Mouse (Mus musculus) liver, postnatal 0 days (tissue): ENCODE data around the gene Ankmy1. TPM values are rescaled to one million over a fixed set of nuclear protein-coding genes. Genes with fewer than 3 reads are reported as not detected.
A peak's percentile ranks its signal among the peaks of the same experiment; 100 is the strongest.

Source experiments
- ATAC-seq: fragments of 200-750 bp; cut with Nextera tagmentation; 2 replicates; pipeline ENCODE4 v1.8.0; 2017; ENCODE audit warnings: mild to moderate bottlenecking, moderate library complexity
- DNase-seq: peaks from one replicate; pipeline ENCODE4 v3.0.0-alpha.2; 2016
- H3K27ac ChIP-seq: fragments of 300-500 bp; sonication (generic); 2 replicates; pipeline ENCODE4 v1.5.1; 2014; ENCODE audit warnings: antibody characterized with exemption, moderate library complexity, mild to moderate bottlenecking, low read depth
- H3K27me3 ChIP-seq: fragments of 300-500 bp; sonication (generic); 2 replicates; pipeline ENCODE4 v1.6.1; 2014; ENCODE audit warnings: low read length, control low read depth, mixed read lengths; ENCODE audit not compliant: insufficient read depth
- H3K36me3 ChIP-seq: fragments of 300-500 bp; sonication (generic); replicated peaks from 2 replicates; pipeline ENCODE4 v1.6.1; 2014; ENCODE audit warnings: mild to moderate bottlenecking, control low read depth, low read length, moderate library complexity, mixed read lengths; ENCODE audit not compliant: insufficient read depth
- H3K4me1 ChIP-seq: fragments of 300-500 bp; sonication (generic); 2 replicates; pipeline ENCODE4 v1.6.1; 2014; ENCODE audit warnings: antibody characterized with exemption, mild to moderate bottlenecking, control low read depth; ENCODE audit not compliant: insufficient read depth
- H3K4me2 ChIP-seq: fragments of 300-500 bp; sonication (generic); 2 replicates; pipeline ENCODE4 v1.6.1; 2014; ENCODE audit warnings: low read depth, mild to moderate bottlenecking, low read length, moderate library complexity, mixed read lengths
- H3K4me3 ChIP-seq: fragments of 300-500 bp; sonication (generic); 2 replicates; pipeline ENCODE4 v1.5.1; 2014; ENCODE audit warnings: low read depth, low read length
- H3K9ac ChIP-seq: fragments of 300-500 bp; sonication (generic); replicated peaks from 2 replicates; pipeline ENCODE4 v1.6.1; 2014; ENCODE audit warnings: mild to moderate bottlenecking, moderate library complexity
- H3K9me3 ChIP-seq: fragments of 300-500 bp; sonication (generic); 2 replicates; pipeline ENCODE4 v1.6.1; 2016; ENCODE audit warnings: mild to moderate bottlenecking, control low read depth, low read length, mixed read lengths
- CTCF ChIP-seq: sonication (generic); IDR thresholded peaks from 2 replicates; pipeline ENCODE4 v1.5.1; 2016; ENCODE audit warnings: antibody characterized with exemption, low read depth
- EP300 ChIP-seq: IDR thresholded peaks from 2 replicates; pipeline ENCODE4 v1.6.1; 2016; ENCODE audit warnings: antibody characterized with exemption, low read depth, mild to moderate bottlenecking
- WGBS: fragments of 180-500 bp; shearing (Covaris S2); extraction: QIAGEN DNeasy Blood & Tissue Kit; methylation state at CpG from one replicate; pipeline ENCODE4 v1.1.7; 2014; ENCODE audit not compliant: insufficient replicate concordance; 5-methylcytosine and 5-hydroxymethylcytosine counted together
- polyA plus RNA-seq: library from polyadenylated mRNA; unstranded; fragments of >200 nt; fragmentation: Nextera tagmentation; extraction: Ambion mirVana; gene quantifications from 2 replicates; pipeline ENCODE4 v1.2.1, GENCODE M21; 2015

The Ankmy1 gene
- 0.05 TPM in 1 of 2 replicates, not detected in the other for polyA plus RNA-seq

DNA sequence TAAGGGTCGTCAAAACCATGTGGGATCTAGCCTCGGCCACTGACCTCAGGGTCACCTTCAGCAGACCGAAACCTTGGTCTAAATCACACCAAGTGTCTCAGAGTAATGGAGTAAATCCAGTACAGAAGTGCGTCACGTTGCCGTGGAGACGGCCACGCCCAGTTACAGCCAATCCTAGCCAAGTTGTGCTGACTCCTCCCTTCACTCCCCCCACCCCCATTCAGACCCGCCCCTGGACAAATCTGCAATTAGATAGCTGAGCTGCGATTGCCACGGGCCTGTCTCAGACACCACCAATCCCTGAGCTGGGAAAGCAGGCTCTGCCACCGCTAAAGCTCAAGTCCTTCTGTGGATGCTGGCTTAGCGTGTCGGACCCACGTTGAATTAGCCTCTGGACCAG is at the start of gene Ankmy1:
Gene Ankmy1 (minus strand): TSS at position 121 of the 400 bp plus-strand sequence.
- WGBS, result 3% methylated on average over 15 of the region's 15 CpGs
- DNase-seq, result peak; percentile 80
- Histone ChIP-seq H3K27ac (no peak within 1 kb of the TSS), H3K4me2 (peak within 1 kb of the TSS; percentile 27; the same call in 1 of the 2 replicates), H3K9ac (0 out of 2 replicates have a peak within 1 kb of the TSS, but pooled peaks have one; percentile 13), H3K36me3 (peaks cover 3% of the 10 kb centered on the region; the same call in 1 of the 2 replicates), H3K27me3 (no peaks in the 10 kb centered on the region; the same call in 1 of the 2 replicates), H3K4me1 (peaks cover 21% of the 10 kb centered on the region), H3K4me3 (0 out of 2 replicates have a peak within 1 kb of the TSS, but pooled peaks have one; percentile 2), H3K9me3 (no peaks in the 10 kb centered on the region)
- no peak for ATAC-seq
- no peak for TF ChIP-seq EP300
- no peak for TF ChIP-seq CTCF

DNA sequence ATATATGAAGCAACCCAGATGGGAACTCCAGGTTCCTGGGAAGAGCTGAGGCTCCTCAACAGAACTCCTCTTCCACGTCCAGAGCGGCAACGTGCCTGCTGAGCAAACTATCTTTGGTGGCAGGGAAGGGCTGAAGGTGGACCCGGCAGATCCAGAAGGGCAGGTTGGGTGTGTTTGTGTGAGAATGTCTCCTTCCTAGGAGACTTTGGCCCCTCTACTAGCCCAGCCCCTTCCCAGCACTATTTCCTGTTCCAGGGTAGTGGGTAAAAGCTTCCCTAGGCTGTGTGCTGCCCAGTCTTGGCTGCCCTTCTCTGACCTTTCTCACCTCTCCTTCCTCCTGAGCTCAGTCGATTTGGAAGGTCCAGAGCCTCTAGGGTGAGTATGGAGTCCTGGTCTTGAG is 47.9 kb upstream of the Ankmy1 start, which contains the start of gene Gpr35:
Gene Gpr35 (plus strand): TSS at position 259 of the 400 bp plus-strand sequence.
- Histone ChIP-seq H3K27ac (no peak within 1 kb of the TSS), H3K9me3 (no peaks in the 10 kb centered on the region), H3K27me3 (no peaks in the 10 kb centered on the region), H3K4me3 (no peak within 1 kb of the TSS), H3K36me3 (peaks cover 27% of the 10 kb centered on the region), H3K4me1 (no peaks in the 10 kb centered on the region), H3K9ac (no peak within 1 kb of the TSS), H3K4me2 (no peak within 1 kb of the TSS)
- no peak for ATAC-seq
- 66% methylated on average over 5 of the region's 5 CpGs for WGBS
- no peak for TF ChIP-seq CTCF
- no peak for DNase-seq

- Histone ChIP-seq H3K9me3 (no peaks in the 10 kb centered on the region), H3K27me3 (no peaks in the 10 kb centered on the region), H3K4me1 (no peaks in the 10 kb centered on the region), H3K27ac (no peak overlapping the region), H3K9ac (no peak overlapping the region), H3K4me3 (no peak overlapping the region), H3K36me3 (peaks cover 35% of the 10 kb centered on the region), H3K4me2 (no peak overlapping the region)
- ATAC-seq, result peak; percentile 21; the same call in 1 of the 2 replicates
- no peak for TF ChIP-seq EP300
- peak; percentile 73 for TF ChIP-seq CTCF
- WGBS, result 60% methylated on average over 6 of the region's 6 CpGs
- DNase-seq, result peak; percentile 52
These were observed 46.7 kb upstream of the Ankmy1 start for GRCm38 (mm10) chr1:92949426-92949825.

GRCm38 (mm10) chr1:92947966-92948365 is 45.3 kb upstream of the Ankmy1 start:
- H3K4me3 ChIP-seq, result no peak overlapping the region
- no peaks in the 10 kb centered on the region; the same call in 1 of the 2 replicates for H3K4me1 ChIP-seq
- H3K27me3 ChIP-seq, result no peaks in the 10 kb centered on the region
- 94% methylated on average over 3 of the region's 3 CpGs for WGBS
- ATAC-seq (no peak), DNase-seq (no peak)
- peaks cover 42% of the 10 kb centered on the region for H3K36me3 ChIP-seq
- no peak overlapping the region for H3K9ac ChIP-seq
- H3K27ac ChIP-seq, result no peak overlapping the region
- TF ChIP-seq CTCF (no peak), EP300 (no peak)
- no peaks in the 10 kb centered on the region for H3K9me3 ChIP-seq
- no peak overlapping the region for H3K4me2 ChIP-seq

GRCm38 (mm10) chr1:92943219-92943989 is 40.7 kb upstream of the Ankmy1 start:
- peaks cover 77% of the 10 kb centered on the region for H3K36me3 ChIP-seq

DNA sequence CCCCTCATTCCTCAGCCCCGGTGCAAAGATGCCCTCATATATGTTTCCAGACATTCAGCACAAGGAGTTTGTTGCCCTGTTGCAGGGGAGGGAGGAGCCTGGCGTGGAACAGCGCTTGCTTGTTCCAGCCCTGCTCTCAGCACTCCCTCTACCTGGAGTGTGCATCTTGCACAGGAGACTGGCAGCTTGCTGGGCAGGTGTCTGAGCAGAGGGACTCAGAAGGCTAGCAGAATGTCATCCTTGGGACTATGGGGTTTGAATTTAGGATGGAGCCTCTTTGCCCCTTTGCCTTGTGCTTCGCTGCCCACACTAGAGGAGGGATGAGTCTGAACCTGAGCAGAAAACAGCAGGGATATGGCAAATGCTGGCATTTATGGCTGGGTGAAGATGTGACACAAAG is 37.0 kb upstream of the Ankmy1 start:
- TF ChIP-seq CTCF (no peak), EP300 (no peak)
- 83% methylated on average over 4 of the region's 4 CpGs for WGBS
- Histone ChIP-seq H3K27me3 (no peaks in the 10 kb centered on the region), H3K27ac (no peak overlapping the region), H3K9ac (no peak overlapping the region), H3K4me1 (peaks cover 16% of the 10 kb centered on the region), H3K9me3 (no peaks in the 10 kb centered on the region), H3K4me3 (no peak overlapping the region), H3K36me3 (peaks cover 48% of the 10 kb centered on the region), H3K4me2 (no peak overlapping the region)
- no peak for ATAC-seq
- no peak for DNase-seq

More at GRCm38 (mm10) chr1:92943219-92943989, 40.7 kb upstream of the Ankmy1 start:
- Histone ChIP-seq H3K9ac (no peak overlapping the region), H3K27ac (no peak overlapping the region), H3K4me2 (no peak overlapping the region), H3K4me3 (no peak overlapping the region), H3K27me3 (no peaks in the 10 kb centered on the region), H3K9me3 (no peaks in the 10 kb centered on the region), H3K4me1 (no peaks in the 10 kb centered on the region; the same call in 1 of the 2 replicates)
- 89% methylated on average over 19 of the region's 19 CpGs for WGBS
- DNase-seq, result no peak
- no peak for ATAC-seq
- no peak for TF ChIP-seq CTCF
- no peak for TF ChIP-seq EP300
